Mouse (Mus musculus): ENCODE results near the gene Synj2. TPM values are rescaled to one million over a fixed set of nuclear protein-coding genes. Genes with fewer than 3 reads are reported as not detected.

Synj2 gene
- total RNA-seq (2014; rRNA removed; ENCODE audit: low replicate concordance): 14.7 and 15.9 TPM in 2 replicates
- 4.1 and 4.8 TPM in 2 replicates for polyA plus RNA-seq (2015; fragmentation: Nextera tagmentation; extraction: Ambion mirVana)

DNA sequence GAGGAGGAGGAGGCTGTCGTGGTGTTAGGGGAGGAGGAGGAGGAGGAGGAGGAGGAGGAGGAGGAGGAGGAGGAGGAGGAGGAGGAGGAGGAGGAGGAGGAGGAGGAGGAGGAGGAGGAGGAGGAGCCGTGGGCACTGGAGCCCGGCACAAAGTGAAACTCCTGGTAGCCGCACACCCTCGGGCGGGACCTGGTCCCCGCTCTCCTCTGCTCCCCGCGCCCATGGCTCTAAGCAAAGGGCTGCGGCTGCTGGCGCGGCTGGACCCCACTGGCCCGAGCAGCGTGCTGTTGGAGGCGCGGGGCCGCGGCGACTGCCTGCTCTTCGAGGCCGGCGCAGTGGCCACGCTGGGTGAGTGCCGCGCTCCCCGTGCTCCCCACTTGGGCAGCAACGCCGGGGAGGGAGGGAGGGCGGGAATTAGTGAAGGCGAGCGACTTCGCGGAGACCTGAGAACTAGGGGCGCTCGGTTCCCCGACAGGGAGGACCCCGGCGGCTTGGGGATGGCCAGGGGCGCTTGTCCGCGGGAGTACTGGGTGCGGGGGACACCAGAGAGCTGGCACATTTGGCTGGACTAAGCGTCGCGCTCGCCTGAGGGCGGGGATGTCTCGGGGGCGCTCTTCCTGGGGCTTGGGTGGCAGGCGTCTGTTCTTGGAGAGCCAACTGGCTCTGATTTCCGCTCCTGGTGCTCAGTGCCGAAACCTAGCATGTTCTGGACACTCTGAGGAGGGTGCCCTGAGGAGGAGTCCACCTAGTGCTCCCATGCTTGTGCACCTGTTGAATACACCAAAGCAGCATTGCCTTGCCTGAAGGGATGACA, at the start of gene Synj2:
Gene Synj2, plus strand, starts transcription at position 51 of the 814 bp plus-strand sequence.
- peak within 1 kb of the TSS; percentile 94 for H3K4me2 ChIP-seq (ENCODE audit: low read depth, low read length)
- H3K36me3 ChIP-seq (replicated peaks; ENCODE audit: control insufficient read depth, insufficient read depth, low read length): no peaks in the 10 kb centered on the region
- peaks cover 11% of the 10 kb centered on the region for H3K4me1 ChIP-seq (ENCODE audit: control insufficient read depth, insufficient read depth)
- peak within 1 kb of the TSS; percentile 85 for H3K9ac ChIP-seq (replicated peaks; ENCODE audit: low read depth, low read length)
- DNase-seq (ENCODE audit: low spot score) (peak; percentile 65), ATAC-seq (ENCODE audit: insufficient read depth, low read depth) (peak; percentile 74)
- TF ChIP-seq EP300 (IDR thresholded peaks at IDR 0.05; ENCODE audit: low read depth) (no peak), CTCF (IDR thresholded peaks at IDR 0.05; ENCODE audit: low read depth) (no peak)
- H3K9me3 ChIP-seq (replicated peaks; ENCODE audit: control insufficient read depth, low read length): no peaks in the 10 kb centered on the region
- peak within 1 kb of the TSS; percentile 77 for H3K4me3 ChIP-seq (ENCODE audit: low read depth, low read length)
- H3K27me3 ChIP-seq (ENCODE audit: control insufficient read depth, insufficient read depth, low read length): no peaks in the 10 kb centered on the region
- under 1% methylated on average over 40 of the region's 52 CpGs for WGBS
- H3K27ac ChIP-seq (ENCODE audit: low read depth): peak within 1 kb of the TSS; percentile 82

DNA sequence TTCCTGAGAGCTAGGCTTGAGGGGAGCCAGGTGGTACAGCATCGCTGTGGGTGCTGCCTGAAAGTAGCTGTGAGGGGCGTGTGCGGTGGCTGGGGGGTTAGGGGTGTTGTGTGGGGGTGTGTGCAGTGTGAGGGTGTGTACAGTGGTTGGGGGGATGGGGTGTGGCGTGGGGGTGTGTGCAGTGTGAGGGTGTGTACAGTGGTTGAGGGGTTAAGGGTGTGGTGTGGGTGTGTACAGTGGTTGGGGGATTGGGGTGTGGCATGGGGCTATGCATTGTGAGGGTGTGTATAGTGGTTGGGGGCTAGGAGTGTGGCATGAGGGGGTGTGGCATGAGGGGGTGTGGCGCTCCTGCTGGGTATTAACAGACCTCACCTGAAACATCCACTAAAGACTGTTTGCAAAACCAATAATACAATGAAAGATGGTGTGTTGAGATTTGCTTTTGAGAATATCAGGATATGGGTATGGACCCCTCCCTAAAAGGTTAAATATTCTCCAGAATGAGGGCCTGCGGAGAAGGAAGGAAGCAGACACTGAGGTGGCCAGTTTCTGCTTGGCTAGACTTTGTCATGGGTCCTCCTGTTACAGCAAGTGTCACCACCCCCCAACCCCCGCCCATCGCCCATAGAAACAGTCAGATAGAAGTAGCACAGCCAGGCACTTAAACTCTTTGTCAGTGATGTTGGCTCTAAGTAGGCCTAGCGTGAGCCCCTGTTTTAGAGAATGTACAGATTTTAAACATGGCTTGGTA, 49.0 kb upstream of the Synj2 start:
- H3K27ac ChIP-seq (ENCODE audit: low read depth): no peak overlapping the region
- WGBS: 82% methylated on average over 9 of the region's 9 CpGs
- no peak for ATAC-seq (ENCODE audit: insufficient read depth, low read depth)

DNA sequence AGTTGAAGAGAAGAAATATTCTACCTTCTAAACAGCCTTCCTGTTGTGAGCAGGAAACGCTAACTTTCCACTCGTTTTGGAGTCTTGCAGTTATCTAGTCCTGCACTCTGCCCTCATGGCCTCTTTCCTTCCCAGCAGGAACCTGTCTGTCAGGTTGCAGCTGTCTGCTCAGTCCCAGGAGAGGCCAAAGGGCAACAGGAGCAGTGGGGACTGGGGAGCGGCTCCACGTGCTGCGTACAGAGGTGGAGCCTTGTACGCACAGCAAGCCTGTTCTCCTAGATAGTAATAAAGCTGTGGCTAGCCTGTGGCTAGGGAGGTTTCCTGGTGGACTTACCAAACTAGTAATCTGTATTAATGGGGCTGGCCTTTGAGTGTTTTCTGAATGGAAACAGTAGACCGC, 48.0 kb upstream of the Synj2 start:
- no peaks in the 10 kb centered on the region for H3K9me3 ChIP-seq (replicated peaks; ENCODE audit: control insufficient read depth, low read length)
- no peak overlapping the region for H3K4me3 ChIP-seq (ENCODE audit: low read depth, low read length)
- ATAC-seq (ENCODE audit: insufficient read depth, low read depth) (peak; percentile 32; the same call in 1 of the 2 replicates), DNase-seq (ENCODE audit: low spot score) (no peak)
- H3K4me1 ChIP-seq (ENCODE audit: control insufficient read depth, insufficient read depth): no peaks in the 10 kb centered on the region
- TF ChIP-seq EP300 (IDR thresholded peaks at IDR 0.05; ENCODE audit: low read depth): no peak
- no peak for TF ChIP-seq CTCF (IDR thresholded peaks at IDR 0.05; ENCODE audit: low read depth)
- no peak overlapping the region for H3K4me2 ChIP-seq (ENCODE audit: low read depth, low read length)
- no peak overlapping the region for H3K9ac ChIP-seq (replicated peaks; ENCODE audit: low read depth, low read length)
- H3K27ac ChIP-seq (ENCODE audit: low read depth): no peak overlapping the region
- H3K36me3 ChIP-seq (replicated peaks; ENCODE audit: control insufficient read depth, insufficient read depth, low read length): peaks cover 32% of the 10 kb centered on the region
- 51% methylated on average over 7 of the region's 7 CpGs for WGBS
- H3K27me3 ChIP-seq (ENCODE audit: control insufficient read depth, insufficient read depth, low read length): no peaks in the 10 kb centered on the region

More for the DNA sequence above, 49.0 kb upstream of the Synj2 start:
- Histone ChIP-seq H3K4me2 (ENCODE audit: low read depth, low read length) (no peak overlapping the region), H3K36me3 (replicated peaks; ENCODE audit: control insufficient read depth, insufficient read depth, low read length) (peaks cover 32% of the 10 kb centered on the region), H3K4me3 (ENCODE audit: low read depth, low read length) (no peak overlapping the region), H3K9me3 (replicated peaks; ENCODE audit: control insufficient read depth, low read length) (no peaks in the 10 kb centered on the region), H3K27me3 (ENCODE audit: control insufficient read depth, insufficient read depth, low read length) (no peaks in the 10 kb centered on the region), H3K9ac (replicated peaks; ENCODE audit: low read depth, low read length) (no peak overlapping the region), H3K4me1 (ENCODE audit: control insufficient read depth, insufficient read depth) (no peaks in the 10 kb centered on the region)
- TF ChIP-seq EP300 (IDR thresholded peaks at IDR 0.05; ENCODE audit: low read depth) (no peak), CTCF (IDR thresholded peaks at IDR 0.05; ENCODE audit: low read depth) (no peak)
- DNase-seq (ENCODE audit: low spot score): no peak

DNA sequence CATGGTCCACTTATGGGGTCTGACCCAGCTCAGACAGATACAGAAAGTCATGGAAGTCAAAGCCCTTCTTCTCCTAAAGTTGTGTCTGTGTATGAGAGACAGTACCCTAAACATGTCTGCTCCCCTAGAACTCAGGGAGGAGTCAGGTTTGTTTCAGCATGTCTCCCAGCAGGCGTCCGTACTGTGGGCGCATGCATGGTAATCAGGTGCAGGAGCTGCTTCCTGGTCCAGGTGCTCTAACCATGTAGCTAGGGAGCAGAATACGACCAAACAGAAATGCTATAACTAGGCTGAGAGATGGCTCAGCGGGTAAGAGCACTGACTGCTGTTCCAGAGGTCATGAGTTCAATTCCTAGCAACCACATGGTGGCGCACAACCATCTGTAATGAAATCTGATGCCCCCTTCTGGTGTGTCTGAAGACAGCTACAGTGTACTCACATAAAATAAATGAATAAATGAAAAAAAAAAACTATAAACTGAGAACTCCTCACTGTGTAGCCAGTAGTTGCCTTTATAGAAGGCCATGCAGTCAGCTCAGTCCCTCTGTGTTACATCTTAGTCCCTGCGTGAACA, 47.4 kb upstream of the Synj2 start:
- H3K9ac ChIP-seq (replicated peaks; ENCODE audit: low read depth, low read length): no peak overlapping the region
- no peaks in the 10 kb centered on the region for H3K9me3 ChIP-seq (replicated peaks; ENCODE audit: control insufficient read depth, low read length)
- TF ChIP-seq EP300 (IDR thresholded peaks at IDR 0.05; ENCODE audit: low read depth) (no peak), CTCF (IDR thresholded peaks at IDR 0.05; ENCODE audit: low read depth) (no peak; the same call in 1 of the 2 replicates)
- no peaks in the 10 kb centered on the region for H3K27me3 ChIP-seq (ENCODE audit: control insufficient read depth, insufficient read depth, low read length)
- no peak overlapping the region for H3K27ac ChIP-seq (ENCODE audit: low read depth)
- H3K4me2 ChIP-seq (ENCODE audit: low read depth, low read length): no peak overlapping the region
- ATAC-seq (ENCODE audit: insufficient read depth, low read depth) (no peak), DNase-seq (ENCODE audit: low spot score) (no peak)
- 83% methylated on average over 7 of the region's 7 CpGs for WGBS
- peaks cover 32% of the 10 kb centered on the region for H3K36me3 ChIP-seq (replicated peaks; ENCODE audit: control insufficient read depth, insufficient read depth, low read length)
- no peaks in the 10 kb centered on the region for H3K4me1 ChIP-seq (ENCODE audit: control insufficient read depth, insufficient read depth)
- H3K4me3 ChIP-seq (ENCODE audit: low read depth, low read length): no peak overlapping the region

DNA sequence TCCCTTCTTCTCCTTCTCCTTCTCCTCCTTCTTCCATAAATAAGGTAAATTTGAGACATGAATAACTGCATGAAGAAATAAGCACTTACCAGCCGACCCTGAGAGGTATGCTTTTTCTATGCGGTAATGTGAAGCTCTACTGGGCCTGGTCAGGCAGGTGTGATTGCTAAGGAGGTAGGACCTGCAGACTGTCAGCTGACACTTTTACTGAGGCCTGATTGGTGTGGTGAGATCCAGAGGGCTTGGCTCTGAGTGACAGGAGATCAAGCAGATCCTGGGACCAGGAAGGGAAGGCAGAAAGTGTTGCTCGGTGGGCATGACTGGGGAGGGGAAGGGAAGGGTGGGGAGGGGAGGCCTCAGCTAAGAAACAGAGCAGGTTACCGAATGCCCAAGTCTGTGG, 45.0 kb upstream of the Synj2 start:
- ATAC-seq (ENCODE audit: insufficient read depth, low read depth): no peak
- DNase-seq (ENCODE audit: low spot score): no peak
- H3K4me3 ChIP-seq (ENCODE audit: low read depth, low read length): no peak overlapping the region
- no peak overlapping the region for H3K27ac ChIP-seq (ENCODE audit: low read depth)
- no peaks in the 10 kb centered on the region for H3K9me3 ChIP-seq (replicated peaks; ENCODE audit: control insufficient read depth, low read length)
- H3K36me3 ChIP-seq (replicated peaks; ENCODE audit: control insufficient read depth, insufficient read depth, low read length): peaks cover 43% of the 10 kb centered on the region
- TF ChIP-seq CTCF (IDR thresholded peaks at IDR 0.05; ENCODE audit: low read depth): no peak
- TF ChIP-seq EP300 (IDR thresholded peaks at IDR 0.05; ENCODE audit: low read depth): no peak
- H3K9ac ChIP-seq (replicated peaks; ENCODE audit: low read depth, low read length): no peak overlapping the region
- H3K4me2 ChIP-seq (ENCODE audit: low read depth, low read length): no peak overlapping the region
- WGBS: 66% methylated on average over 4 of the region's 4 CpGs
- no peaks in the 10 kb centered on the region for H3K27me3 ChIP-seq (ENCODE audit: control insufficient read depth, insufficient read depth, low read length)
- no peaks in the 10 kb centered on the region for H3K4me1 ChIP-seq (ENCODE audit: control insufficient read depth, insufficient read depth)
